ENCODE assay signal across 8 mouse cellular contexts in genomic region chr10:73105893-73106292, GRCm38 (mm10). TPM values are rescaled to one million over a fixed set of nuclear protein-coding genes. Genes with fewer than 3 reads are reported as not detected.
DNase-seq lines count a peak whose midpoint lies in the region; ATAC-seq and TF ChIP-seq lines count a peak whose summit lies in the region.

No protein-coding gene starts in this region.

- peak; percentile 38; the same call in 1 of the 2 replicates for TF ChIP-seq CTCF in cerebellum, adult 2 months (IDR thresholded peaks at IDR 0.05; ENCODE audit: borderline replicate concordance, insufficient read depth, low read depth, low read length)

- no peaks in the 10 kb centered on the region for H3K36me3 ChIP-seq in forebrain, embryonic 14.5 days (ENCODE audit: control insufficient read depth, insufficient read depth, low read length)

- WGBS in cerebellum, adult 2 months: 51% methylated on average over 2 of the region's 2 CpGs
- WGBS in forebrain, embryonic 14.5 days: 46% methylated on average over 2 of the region's 2 CpGs

- no peak for TF ChIP-seq POLR2A in cerebellum, adult 2 months (IDR thresholded peaks at IDR 0.05; ENCODE audit: borderline replicate concordance, insufficient read depth, low read length)

- H3K4me3 ChIP-seq in cerebellum, adult 2 months (replicated peaks; ENCODE audit: insufficient read depth, low read depth, low read length): no peak overlapping the region
- no peak overlapping the region for H3K4me3 ChIP-seq in forebrain, embryonic 14.5 days (ENCODE audit: low read depth, low read length)

- H3K9ac ChIP-seq in forebrain, embryonic 14.5 days (ENCODE audit: low read length): no peak overlapping the region

- no peaks in the 10 kb centered on the region for H3K9me3 ChIP-seq in forebrain, embryonic 14.5 days (replicated peaks; ENCODE audit: control insufficient read depth, low read length)

- ATAC-seq in cerebellum, adult (ENCODE audit: insufficient number of reproducible peaks, low FRiP score, low TSS enrichment): no peak
- no peak for ATAC-seq in forebrain, embryonic 14.5 days

- no peaks in the 10 kb centered on the region for H3K27me3 ChIP-seq in cerebellum, adult 2 months (ENCODE audit: control insufficient read depth, insufficient read depth, low read length)
- H3K27me3 ChIP-seq in forebrain, embryonic 14.5 days (replicated peaks; ENCODE audit: control insufficient read depth, insufficient read depth, low read length): peaks cover 4% of the 10 kb centered on the region; the same call in 1 of the 2 replicates

- no peaks in the 10 kb centered on the region for H3K4me1 ChIP-seq in cerebellum, adult 2 months (ENCODE audit: control insufficient read depth, insufficient read depth, low read length)
- H3K4me1 ChIP-seq in forebrain, embryonic 14.5 days (ENCODE audit: control insufficient read depth, insufficient read depth, low read length): no peaks in the 10 kb centered on the region

- no peak for DNase-seq in cerebellum, adult 2 months
- DNase-seq in layer of hippocampus, postnatal 10 days (ENCODE audit: low spot score in 2 of 2): peak; percentile 66 to 73
- no peak for DNase-seq in layer of hippocampus, adult 8-10 months (ENCODE audit: low spot score in 2 of 2)
- peak; percentile 68 for DNase-seq in R1 (ENCODE audit: low read depth, low spot score)
- peak; percentile 49 for DNase-seq in forebrain, embryonic 14.5 days (ENCODE audit: low spot score)
- DNase-seq in right cerebral cortex, postnatal 4 days: peak; percentile 78
- DNase-seq in B cell, adult 2 months: no peak

- no peak overlapping the region for H3K27ac ChIP-seq in cerebellum, adult 2 months (ENCODE audit: insufficient read depth, low read length)
- no peak overlapping the region for H3K27ac ChIP-seq in forebrain, embryonic 14.5 days (ENCODE audit: low read depth, low read length)

- H3K4me2 ChIP-seq in forebrain, embryonic 14.5 days (ENCODE audit: low read length): no peak overlapping the region

RNA-seq across cellular contexts. Expression of gene Pcdh15, which starts 6.8 kb away (rescaled TPM):
- polyA plus RNA-seq in cerebellum, adult 2 months (2012; rRNA removed): 5.4 and 6.0 TPM in 2 replicates
- 10 to 100 TPM; 31.8 to 40.8 TPM for total RNA-seq in layer of hippocampus, postnatal 10 days (2021)
- 10 to 100 TPM; 15.2 to 28.9 (median 19.3) TPM for total RNA-seq in layer of hippocampus, adult 8-10 months (2022)
- polyA plus RNA-seq in forebrain, embryonic 14.5 days (2014; fragmentation: Nextera tagmentation; extraction: Ambion mirVana): 1.9 and 3.2 TPM in 2 replicates

Comparison
In these comparisons a context has a peak if more than half of its experiments do, and no peak if none do; other contexts are left out.
1. DNase-seq: peak in layer of hippocampus, postnatal 10 days (2 of 2), R1 (single experiment), forebrain, embryonic 14.5 days (single experiment) and right cerebral cortex, postnatal 4 days (single experiment); none in cerebellum, adult 2 months (0 of 2), layer of hippocampus, adult 8-10 months (0 of 2) and B cell, adult 2 months (0 of 2).